Mouse (Mus musculus): Measurements from ENCODE around the gene Tceal9. TPM values are rescaled to one million over a fixed set of nuclear protein-coding genes. Genes with fewer than 3 reads are reported as not detected.
A peak's percentile ranks its signal among the peaks of the same experiment; 100 is the strongest.
"Not testable (repeated sequence)": the region's sequence is repeated elsewhere in the genome, so short reads cannot be mapped to it uniquely, and the experiment has no call there.

Gene Tceal9
- total RNA-seq, 2 experiments from 2014 or later, result 124 to 129 TPM

DNA sequence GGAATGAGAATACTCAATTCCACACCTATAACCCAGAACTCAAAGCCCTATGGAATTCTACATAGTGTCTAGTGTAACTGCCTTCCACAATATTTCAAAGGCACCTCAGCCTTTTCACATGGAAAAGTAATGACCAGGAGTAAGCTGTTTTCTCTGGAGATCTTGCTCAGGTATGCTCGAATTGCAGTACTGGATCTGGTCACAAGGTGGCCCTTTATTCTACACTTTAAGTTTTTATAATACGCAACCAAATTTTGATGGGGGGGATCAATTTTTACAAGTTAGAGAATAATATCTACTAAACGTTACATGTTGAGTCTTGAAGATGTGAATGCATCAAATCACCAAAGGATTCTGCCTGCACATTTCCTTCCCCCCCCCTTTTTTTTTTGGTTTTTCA, 6.8 kb upstream of the Tceal9 start:
- intact Hi-C loops (cut with DNase I), result loop anchor here (2.0 kb wide), 1 partner anchor 67 kb away; no protein-coding TSS in a partner anchor
- peak; percentile 66 for TF ChIP-seq CTCF (IDR thresholded peaks at IDR 0.05)
- H3K4me3 ChIP-seq, result no peak overlapping the region
- DNase-seq (ENCODE audit: extremely low spot score in 1 of 2, low spot score in 2 of 2), result peak; percentile 11 to 32
- H3K27ac ChIP-seq, result no peak overlapping the region

DNA sequence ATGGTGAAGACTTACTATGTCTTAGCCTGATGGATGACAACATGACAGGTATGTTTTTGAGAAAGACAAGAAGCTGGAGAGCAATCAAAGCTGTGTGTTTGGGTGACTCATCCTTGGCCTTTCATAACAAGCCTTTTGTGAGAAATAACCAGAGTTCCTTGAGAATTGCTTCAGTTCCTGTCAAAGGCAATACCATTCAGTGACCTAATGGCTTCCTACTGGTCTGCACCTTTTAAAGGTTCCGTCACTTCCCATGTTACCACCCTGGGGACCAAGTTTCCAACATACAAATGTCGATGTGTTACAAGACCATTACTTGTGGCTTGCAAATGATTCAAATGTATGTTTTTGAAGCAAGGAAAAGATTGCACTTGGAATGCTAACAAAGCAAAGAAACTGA, 1.7 kb upstream of the Tceal9 start:
- H3K27ac ChIP-seq, result no peak overlapping the region
- DNase-seq (ENCODE audit: extremely low spot score in 1 of 2, low spot score in 2 of 2), result no peak
- intact Hi-C loops (cut with DNase I), result no loop called here

GRCm38 (mm10) chrX:136245521-136246071, 717 bp downstream of the Tceal9 start:
- intact Hi-C loops (cut with DNase I), result no loop called here
- Histone ChIP-seq H3K4me3 (peak overlapping the region; percentile 62), H3K27ac (peak overlapping the region; percentile 80)
- peak in 1 of 2 experiments; percentile 14 for DNase-seq (ENCODE audit: extremely low spot score in 1 of 2, low spot score in 2 of 2)
- TF ChIP-seq CTCF (IDR thresholded peaks at IDR 0.05), result no peak

More for the DNA sequence above, 1.7 kb upstream of the Tceal9 start:
- no peak overlapping the region for H3K4me3 ChIP-seq
- no peak for TF ChIP-seq CTCF (IDR thresholded peaks at IDR 0.05)

DNA sequence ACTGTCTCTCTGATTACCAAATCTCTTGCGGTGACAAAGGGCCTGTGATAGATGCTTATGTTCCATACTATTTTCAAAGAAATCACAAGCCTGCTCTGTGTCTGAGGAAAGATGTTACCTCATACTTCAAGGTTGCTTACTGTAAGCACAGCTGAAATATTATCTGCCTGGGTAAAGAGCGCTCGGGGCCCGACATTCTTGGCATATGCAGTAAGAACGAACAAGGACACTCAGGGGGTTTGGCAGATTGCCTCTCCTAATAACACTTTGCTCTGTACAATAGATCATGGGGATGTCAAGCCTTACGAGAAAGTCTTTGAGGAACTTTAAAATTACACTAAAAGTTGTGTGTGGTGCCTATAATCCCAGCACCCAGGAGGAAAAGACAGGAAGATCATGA, 3.9 kb downstream of the Tceal9 start:
- intact Hi-C loops (cut with DNase I), result no loop called here
- no peak for DNase-seq (ENCODE audit: extremely low spot score in 1 of 2, low spot score in 2 of 2)
- TF ChIP-seq CTCF (IDR thresholded peaks at IDR 0.05), result no peak
- no peak overlapping the region for H3K4me3 ChIP-seq
- no peak overlapping the region for H3K27ac ChIP-seq

DNA sequence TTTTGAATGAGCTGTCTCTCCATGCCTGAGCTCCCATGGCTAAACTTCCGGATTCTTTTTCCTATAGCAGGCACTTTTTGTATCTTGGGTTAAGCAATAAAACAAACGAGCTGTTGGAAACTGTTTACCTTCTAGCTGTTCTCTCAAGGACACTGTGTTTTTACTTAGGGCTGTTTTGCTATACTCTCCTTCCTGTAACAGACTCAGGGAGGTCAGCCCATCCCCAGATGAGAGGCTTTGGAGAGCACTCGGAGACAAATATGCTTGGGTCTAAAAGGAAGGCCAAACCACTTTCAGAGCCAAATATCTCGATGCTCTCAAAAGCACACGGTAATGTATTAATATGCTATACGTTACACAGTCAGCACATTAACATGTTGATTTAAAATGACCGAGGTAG, 4.8 kb downstream of the Tceal9 start:
- TF ChIP-seq CTCF (IDR thresholded peaks at IDR 0.05), result no peak
- intact Hi-C loops (cut with DNase I), result no loop called here
- no peak for DNase-seq (ENCODE audit: extremely low spot score in 1 of 2, low spot score in 2 of 2)
- no peak overlapping the region for H3K27ac ChIP-seq
- H3K4me3 ChIP-seq, result no peak overlapping the region

DNA sequence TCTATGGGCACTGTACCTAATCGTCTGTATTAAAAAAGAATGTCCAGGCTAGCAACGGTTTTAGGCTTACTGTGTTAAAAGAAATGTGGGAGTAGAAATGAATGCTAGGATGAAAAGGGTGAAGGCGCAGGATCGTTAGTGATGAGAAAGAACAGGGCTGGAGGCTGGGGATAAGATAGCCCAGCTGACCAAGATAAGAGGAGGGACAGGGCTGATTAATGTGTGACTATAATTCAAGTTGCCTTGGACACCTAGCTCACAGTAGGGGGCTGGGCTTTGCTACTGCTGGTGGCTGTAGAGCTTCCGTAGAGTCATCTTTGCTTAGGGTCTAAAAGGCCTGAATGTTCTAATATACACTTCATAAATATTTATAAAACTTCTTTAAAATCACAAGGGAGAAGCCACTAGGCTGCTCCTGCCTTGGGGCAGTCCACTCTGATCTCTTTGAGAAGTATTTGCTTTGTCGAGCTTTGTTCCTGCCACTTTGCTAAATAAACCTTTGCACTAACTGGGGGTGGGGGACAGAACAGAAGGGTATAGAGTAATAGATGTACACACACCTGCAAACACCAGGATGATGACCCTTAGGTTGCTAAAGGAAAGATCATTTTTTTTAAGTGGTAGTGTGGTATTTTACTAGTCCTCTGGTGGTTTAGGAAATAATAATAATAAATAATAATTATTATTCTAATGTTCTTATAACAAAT, 7.3 kb downstream of the Tceal9 start:
- no peak for TF ChIP-seq CTCF (IDR thresholded peaks at IDR 0.05)
- Histone ChIP-seq H3K27ac (no peak overlapping the region), H3K4me3 (no peak overlapping the region)
- intact Hi-C loops (cut with DNase I), result no loop called here
- no peak for DNase-seq (ENCODE audit: extremely low spot score in 1 of 2, low spot score in 2 of 2)

- Histone ChIP-seq H3K4me3 (no peak overlapping the region), H3K27ac (no peak overlapping the region)
- intact Hi-C loops (cut with DNase I), result no loop called here
- no peak for TF ChIP-seq CTCF (IDR thresholded peaks at IDR 0.05)
- no peak for DNase-seq (ENCODE audit: extremely low spot score in 1 of 2, low spot score in 2 of 2)
Observed at GRCm38 (mm10) chrX:136267720-136268119, 22.8 kb downstream of the Tceal9 start.

DNA sequence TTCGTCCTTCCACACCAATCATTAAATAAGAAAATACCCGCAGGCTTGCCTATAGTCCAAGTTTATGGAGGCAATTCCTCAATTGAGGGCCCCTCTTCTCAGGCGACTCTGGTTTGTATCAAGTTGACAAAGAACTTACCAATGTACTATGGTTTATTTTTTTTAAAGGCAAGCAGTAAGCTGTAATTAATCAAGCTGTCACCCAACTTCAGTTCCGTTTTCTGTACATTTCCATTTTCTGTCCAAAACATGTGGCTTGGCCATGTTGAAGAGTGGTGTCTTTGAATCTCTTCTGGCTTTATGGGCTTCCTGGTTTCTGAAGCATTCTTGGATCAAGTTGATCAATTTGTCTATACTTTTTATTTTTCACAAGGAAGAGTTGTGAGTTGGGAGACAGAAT, 23.3 kb downstream of the Tceal9 start:
- TF ChIP-seq CTCF (IDR thresholded peaks at IDR 0.05), result no peak
- no peak for DNase-seq (ENCODE audit: extremely low spot score in 1 of 2, low spot score in 2 of 2)
- Histone ChIP-seq H3K4me3 (no peak overlapping the region), H3K27ac (no peak overlapping the region)
- intact Hi-C loops (cut with DNase I), result no loop called here

GRCm38 (mm10) chrX:136269743-136270392, 25.0 kb downstream of the Tceal9 start, which contains the start of gene Bex3:
Gene Bex3 (plus strand): TSS chrX:136270253.
- H3K27ac ChIP-seq; intact Hi-C loops (cut with DNase I): not testable (repeated sequence)
- H3K4me3 ChIP-seq, result peak within 1 kb of the TSS; percentile 48
- DNase-seq (ENCODE audit: extremely low spot score in 1 of 2, low spot score in 2 of 2), result peak; percentile 49 to 59

GRCm38 (mm10) chrX:136270393-136271111, 25.7 kb downstream of the Tceal9 start:
- DNase-seq (ENCODE audit: extremely low spot score in 1 of 2, low spot score in 2 of 2); H3K27ac ChIP-seq; intact Hi-C loops (cut with DNase I): not testable (repeated sequence)
- peak overlapping the region; percentile 48 for H3K4me3 ChIP-seq

- intact Hi-C loops (cut with DNase I), result no loop called here
- Histone ChIP-seq H3K4me3 (no peak overlapping the region), H3K27ac (no peak overlapping the region)
- no peak for TF ChIP-seq CTCF (IDR thresholded peaks at IDR 0.05)
- DNase-seq (ENCODE audit: extremely low spot score in 1 of 2, low spot score in 2 of 2), result no peak
Observed at GRCm38 (mm10) chrX:136274542-136274941, 29.7 kb downstream of the Tceal9 start.

- intact Hi-C loops (cut with DNase I), result no loop called here
Observed at GRCm38 (mm10) chrX:136275386-136275785, 30.5 kb downstream of the Tceal9 start.

More at GRCm38 (mm10) chrX:136275386-136275785, 30.5 kb downstream of the Tceal9 start:
- H3K27ac ChIP-seq, result no peak overlapping the region
- H3K4me3 ChIP-seq, result no peak overlapping the region
- no peak for TF ChIP-seq CTCF (IDR thresholded peaks at IDR 0.05)
- DNase-seq (ENCODE audit: extremely low spot score in 1 of 2, low spot score in 2 of 2), result no peak

Measured in left cerebral cortex, adult 2 months (tissue).